ENCODE assay signal across 30 mouse cellular contexts in the genomic region with DNA sequence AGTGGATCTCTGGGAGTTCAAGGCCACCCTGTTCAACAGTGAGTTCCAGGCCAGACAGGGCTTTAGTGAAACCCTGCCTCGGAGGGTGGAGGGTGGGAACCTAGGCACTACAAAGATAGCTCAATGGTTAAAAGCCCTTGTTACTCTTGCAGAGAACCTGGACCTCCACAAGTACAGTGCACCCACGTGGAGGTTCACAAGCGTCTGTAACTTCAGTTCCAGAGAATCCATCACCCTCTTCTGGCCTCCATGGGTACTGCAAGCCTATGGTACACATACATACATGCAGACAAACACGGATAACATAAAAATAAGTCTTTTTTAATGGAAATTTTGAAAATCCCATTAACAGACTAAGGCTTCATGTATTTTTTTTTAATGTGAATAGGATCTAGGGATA. TPM values are rescaled to one million over a fixed set of nuclear protein-coding genes. Genes with fewer than 3 reads are reported as not detected.
DNase-seq lines count a peak whose midpoint lies in the region; ATAC-seq and TF ChIP-seq lines count a peak whose summit lies in the region.
"Had no signal": no experiment of that assay in that cellular context is flagged by ENCODE, and none has a peak within 500 bp of the region (broad histone marks: within the 10 kb centered on the region; RNA-seq: fewer than 3 reads in every experiment).

No protein-coding gene starts in this region.

- H3K27me3 ChIP-seq in forebrain, postnatal 0 days (ENCODE audit: insufficient read depth, low read length), result peaks cover 41% of the 10 kb centered on the region
- peaks cover 29% of the 10 kb centered on the region for H3K27me3 ChIP-seq in forebrain, embryonic 12.5 days
- peaks cover 21% of the 10 kb centered on the region for H3K27me3 ChIP-seq in midbrain, embryonic 11.5 days (ENCODE audit: control insufficient read depth, insufficient read depth, low read length)
- peaks cover 27% of the 10 kb centered on the region for H3K27me3 ChIP-seq in midbrain, embryonic 13.5 days

- DNase-seq in forebrain, postnatal 0 days, result no peak
- DNase-seq in midbrain, embryonic 11.5 days (ENCODE audit: low spot score, missing footprints), result peak; percentile 64
- DNase-seq in R1 (ENCODE audit: low read depth, low spot score), result peak; percentile 52
- no peak for DNase-seq in left cerebral cortex, adult 18-20 months (ENCODE audit: low spot score in 2 of 2)
- DNase-seq: adrenal gland, postnatal 10 days; cerebellum, adult 11 months; cerebellum, adult 2 months; cerebellum, adult 9-11 months; cerebellum, postnatal 25 days; gastrocnemius, adult 2 months; gastrocnemius, postnatal 14 days; heart, postnatal 14 days; heart, postnatal 4 days had no signal

- no peak overlapping the region for H3K9ac ChIP-seq in forebrain, postnatal 0 days
- H3K9ac ChIP-seq in forebrain, embryonic 12.5 days, result no peak overlapping the region
- no peak overlapping the region for H3K9ac ChIP-seq in midbrain, embryonic 11.5 days (ENCODE audit: low read length)
- H3K9ac ChIP-seq in midbrain, embryonic 13.5 days (replicated peaks), result no peak overlapping the region
- H3K9ac ChIP-seq: embryonic facial prominence, embryonic 13.5 days; forebrain, embryonic 13.5 days; heart, embryonic 13.5 days; hindbrain, embryonic 14.5 days had no signal

- no peak overlapping the region for H3K4me2 ChIP-seq in forebrain, postnatal 0 days (ENCODE audit: low read depth)
- no peak overlapping the region for H3K4me2 ChIP-seq in forebrain, embryonic 12.5 days
- no peak overlapping the region for H3K4me2 ChIP-seq in midbrain, embryonic 11.5 days
- H3K4me2 ChIP-seq in midbrain, embryonic 13.5 days (replicated peaks), result no peak overlapping the region
- H3K4me2 ChIP-seq: embryonic facial prominence, embryonic 13.5 days; forebrain, embryonic 13.5 days; heart, embryonic 13.5 days; hindbrain, embryonic 14.5 days had no signal

- no peaks in the 10 kb centered on the region for H3K9me3 ChIP-seq in forebrain, postnatal 0 days (ENCODE audit: low read length)
- no peaks in the 10 kb centered on the region for H3K9me3 ChIP-seq in forebrain, embryonic 12.5 days
- no peaks in the 10 kb centered on the region; the same call in 1 of the 2 replicates for H3K9me3 ChIP-seq in midbrain, embryonic 11.5 days (ENCODE audit: control insufficient read depth, low read length)
- H3K9me3 ChIP-seq in midbrain, embryonic 13.5 days, result no peaks in the 10 kb centered on the region
- H3K9me3 ChIP-seq: embryonic facial prominence, embryonic 10.5 days had no signal

- ATAC-seq in forebrain, postnatal 0 days, result no peak
- no peak for ATAC-seq in forebrain, embryonic 12.5 days (ENCODE audit: low FRiP score)
- ATAC-seq in midbrain, embryonic 11.5 days (ENCODE audit: low FRiP score), result no peak
- ATAC-seq in midbrain, embryonic 13.5 days, result no peak
- ATAC-seq: forebrain, embryonic 13.5 days; forebrain, embryonic 16.5 days; hindbrain, postnatal 0 days; inflammation-experienced regulatory T-cells, adult 6 months; intestine, embryonic 16.5 days had no signal

- H3K4me3 ChIP-seq in forebrain, postnatal 0 days (ENCODE audit: low read depth, low read length), result no peak overlapping the region
- no peak overlapping the region for H3K4me3 ChIP-seq in forebrain, embryonic 12.5 days (replicated peaks)
- H3K4me3 ChIP-seq in midbrain, embryonic 11.5 days (ENCODE audit: low read depth, low read length), result no peak overlapping the region
- H3K4me3 ChIP-seq in midbrain, embryonic 13.5 days (replicated peaks), result no peak overlapping the region
- H3K4me3 ChIP-seq: embryonic facial prominence, embryonic 10.5 days; embryonic facial prominence, embryonic 13.5 days; erythroblast, embryonic 14.5 days; forebrain, embryonic 13.5 days; gastrocnemius, adult 2 months; heart, embryonic 13.5 days had no signal

- TF ChIP-seq CTCF in forebrain, postnatal 0 days (IDR thresholded peaks at IDR 0.05; ENCODE audit: low read depth), result peak; percentile 4; the same call in 1 of the 2 replicates

- WGBS in forebrain, postnatal 0 days, result 85% methylated on average over 4 of the region's 4 CpGs
- WGBS in forebrain, embryonic 12.5 days, result 87% methylated on average over 4 of the region's 4 CpGs
- 82% methylated on average over 4 of the region's 4 CpGs for WGBS in midbrain, embryonic 11.5 days
- WGBS in midbrain, embryonic 13.5 days, result 86% methylated on average over 4 of the region's 4 CpGs

- H3K27ac ChIP-seq in forebrain, postnatal 0 days (ENCODE audit: low read depth, low read length), result no peak overlapping the region
- no peak overlapping the region for H3K27ac ChIP-seq in forebrain, embryonic 12.5 days
- no peak overlapping the region for H3K27ac ChIP-seq in midbrain, embryonic 11.5 days (ENCODE audit: low read depth, low read length)
- H3K27ac ChIP-seq in midbrain, embryonic 13.5 days, result no peak overlapping the region
- H3K27ac ChIP-seq: embryonic facial prominence, embryonic 10.5 days; embryonic facial prominence, embryonic 13.5 days; forebrain, embryonic 13.5 days; gastrocnemius, adult 2 months; heart, embryonic 13.5 days; hindbrain, embryonic 14.5 days; hindbrain, postnatal 0 days had no signal

- no peaks in the 10 kb centered on the region for H3K36me3 ChIP-seq in forebrain, postnatal 0 days (ENCODE audit: insufficient read depth)
- H3K36me3 ChIP-seq in forebrain, embryonic 12.5 days (replicated peaks), result no peaks in the 10 kb centered on the region
- no peaks in the 10 kb centered on the region for H3K36me3 ChIP-seq in midbrain, embryonic 11.5 days (ENCODE audit: control insufficient read depth, insufficient read depth, low read length)
- no peaks in the 10 kb centered on the region for H3K36me3 ChIP-seq in midbrain, embryonic 13.5 days
- H3K36me3 ChIP-seq: embryonic facial prominence, embryonic 10.5 days; embryonic facial prominence, embryonic 13.5 days; G1E; heart, embryonic 13.5 days had no signal

- H3K4me1 ChIP-seq in forebrain, postnatal 0 days (ENCODE audit: insufficient read depth), result no peaks in the 10 kb centered on the region
- H3K4me1 ChIP-seq in forebrain, embryonic 12.5 days, result peaks cover 7% of the 10 kb centered on the region
- H3K4me1 ChIP-seq in midbrain, embryonic 11.5 days (ENCODE audit: control insufficient read depth, insufficient read depth, low read length), result peaks cover 7% of the 10 kb centered on the region
- peaks cover 8% of the 10 kb centered on the region; the same call in 1 of the 2 replicates for H3K4me1 ChIP-seq in midbrain, embryonic 13.5 days (replicated peaks)
- H3K4me1 ChIP-seq: embryonic facial prominence, embryonic 13.5 days; heart, embryonic 13.5 days had no signal

RNA-seq across cellular contexts. Expression of a gene that starts 18.8 kb away (rescaled TPM):
- 0.92 and 3.8 TPM in 2 replicates for total RNA-seq in forebrain, postnatal 0 days (2014; rRNA removed)
- polyA plus RNA-seq in forebrain, postnatal 0 days (2015; fragmentation: Nextera tagmentation; extraction: Ambion mirVana), result 0.23 and 0.64 TPM in 2 replicates
- 2.7 TPM in 2 replicates for polyA plus RNA-seq in forebrain, embryonic 12.5 days (2016; fragmentation: Nextera tagmentation; extraction: Ambion mirVana)
- polyA plus RNA-seq in midbrain, embryonic 11.5 days (2014; fragmentation: Nextera tagmentation; extraction: Ambion mirVana), result 14.7 and 14.8 TPM in 2 replicates
- 10.4 and 10.7 TPM in 2 replicates for polyA plus RNA-seq in midbrain, embryonic 13.5 days (2015; fragmentation: Nextera tagmentation; extraction: Ambion mirVana)
- total RNA-seq in left cerebral cortex, adult 18-20 months (2021), result under 1 TPM; 0.19 to 0.30 TPM
- total RNA-seq: adrenal gland, adult 18-20 months; common myeloid progenitor, adult 5-6 weeks; gastrocnemius, adult 2 months; gastrocnemius, postnatal 14 days; gastrocnemius, postnatal 4 days; heart, postnatal 14 days; heart, postnatal 4 days had no signal
- polyA plus RNA-seq: embryonic facial prominence, embryonic 13.5 days; erythroblast, embryonic 14.5 days; G1E; heart, embryonic 16.5 days; inflammation-experienced regulatory T-cells, adult 6 months had no signal

Comparison
In these comparisons a context has a peak if more than half of its experiments do, and no peak if none do; other contexts are left out.
1. DNase-seq: peak in midbrain, embryonic 11.5 days (single experiment) and R1 (single experiment); none in forebrain, postnatal 0 days (single experiment) and left cerebral cortex, adult 18-20 months (0 of 2).